Mouse (Mus musculus) hematopoietic multipotent progenitor cell, adult 10-12 weeks (in vitro differentiated cells): ENCODE results near the gene Vmn1r24. TPM values are rescaled to one million over a fixed set of nuclear protein-coding genes. Genes with fewer than 3 reads are reported as not detected.

Experiments used
- polyA plus RNA-seq: library from polyadenylated mRNA; stranded (reverse); fragments of >175 nt; gene quantifications from 2 replicates; pipeline ENCODE4 v1.2.3, GENCODE M21; 2012; ENCODE audit warnings: low replicate concordance

The Vmn1r24 gene
- polyA plus RNA-seq, result not detected in 2 replicates

DNA sequence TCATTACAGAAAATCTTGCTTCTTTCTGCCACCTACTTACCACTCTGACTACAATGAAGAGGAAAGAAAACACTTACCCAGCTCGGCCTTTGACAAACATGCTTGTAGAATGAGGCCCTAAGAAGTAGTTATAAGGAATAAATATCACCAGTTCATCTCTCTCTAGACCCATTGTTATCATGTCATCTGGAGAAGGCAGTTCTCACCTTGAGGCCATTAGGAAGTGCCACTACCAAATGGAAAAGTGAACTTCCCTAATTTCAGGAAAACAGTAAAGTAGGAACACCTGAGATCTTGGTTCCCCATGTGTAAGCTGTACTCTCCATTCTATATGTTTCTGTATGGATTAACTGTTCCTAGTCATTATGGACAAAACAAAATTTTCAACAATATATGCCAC, at the start of gene Vmn1r24:
TSS of gene Vmn1r24 (minus strand) at position 101 of the 400 bp plus-strand sequence.

DNA sequence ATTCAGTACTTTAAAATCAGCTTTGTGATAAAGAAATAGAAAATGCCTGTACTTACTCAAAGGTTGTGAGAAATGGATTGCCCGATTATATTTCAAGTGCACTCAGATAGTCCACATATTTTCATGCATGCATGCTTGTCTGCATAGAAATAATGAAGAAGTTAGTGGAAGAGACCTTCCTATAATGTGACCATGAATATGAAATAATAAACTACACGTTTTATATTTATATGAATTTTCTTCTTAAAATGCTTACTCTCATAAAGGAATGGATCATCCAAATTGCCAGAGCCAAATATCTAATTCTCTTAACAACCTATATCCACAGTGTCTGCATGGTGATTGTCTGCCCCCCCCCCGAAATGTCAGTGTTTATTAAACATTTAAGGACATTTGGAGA, 19.4 kb upstream of the Vmn1r24 start, which contains the start of gene Vmn1r25:
TSS of gene Vmn1r25 (minus strand) at position 101 of the 400 bp plus-strand sequence.

DNA sequence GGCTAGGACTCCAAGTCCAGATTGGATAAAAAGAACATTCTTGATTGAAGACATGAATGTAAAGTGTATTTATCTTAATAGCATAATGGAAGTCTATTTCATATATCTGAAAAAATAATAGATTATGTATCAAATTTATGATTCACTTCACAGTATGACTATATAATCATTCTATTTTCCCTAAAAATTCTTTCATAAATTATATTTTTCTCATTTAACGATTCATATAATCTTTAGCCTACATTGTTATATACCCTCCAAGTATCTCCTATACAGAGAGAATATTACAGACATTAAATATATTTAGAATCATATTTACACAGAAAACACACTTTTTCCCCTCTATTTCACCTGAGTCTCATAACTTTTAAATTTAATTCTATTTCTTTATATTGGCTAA, 34.6 kb downstream of the Vmn1r24 start, which contains the start of gene Vmn1r23:
TSS of gene Vmn1r23 (minus strand) at position 101 of the 400 bp plus-strand sequence.

DNA sequence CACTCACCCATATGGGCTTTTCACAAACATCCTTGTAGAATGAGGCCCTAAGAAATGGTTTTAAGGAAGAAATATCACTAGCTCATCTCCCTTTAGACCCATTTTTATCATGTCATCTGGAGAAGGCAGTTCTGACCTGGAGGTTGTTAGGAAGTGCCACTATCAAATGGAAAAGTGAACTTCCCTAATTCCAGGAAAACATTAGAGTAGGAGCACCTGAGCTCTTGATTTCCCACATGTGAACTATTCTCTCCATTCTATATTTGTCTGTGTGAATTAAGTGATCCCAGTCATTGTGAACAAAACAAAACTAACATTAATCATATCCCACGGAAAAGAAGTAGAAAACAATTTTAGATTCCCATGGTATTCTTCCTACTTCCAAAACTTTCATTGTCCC, 53.4 kb downstream of the Vmn1r24 start, which contains the start of gene Vmn1r22:
TSS of gene Vmn1r22 (minus strand) at position 101 of the 400 bp plus-strand sequence.

Other genes starting within 250 kb of the Vmn1r24 start
- 12.0 and 15.4 TPM in 2 replicates for gene Vopp1, start 136.3 kb downstream of the Vmn1r24 start, polyA plus RNA-seq
- gene Vmn1r21, start 111.2 kb downstream of the Vmn1r24 start, polyA plus RNA-seq, result not detected in 2 replicates
- gene Vmn1r22, start 53.5 kb downstream of the Vmn1r24 start, polyA plus RNA-seq, result not detected in 2 replicates
- not detected in 2 replicates for gene Vmn1r23, start 34.7 kb downstream of the Vmn1r24 start, polyA plus RNA-seq
- gene Vmn1r25, start 19.3 kb upstream of the Vmn1r24 start, polyA plus RNA-seq, result not detected in 2 replicates
- gene Vmn1r26, start 53.7 kb upstream of the Vmn1r24 start, polyA plus RNA-seq, result not detected in 2 replicates